Mouse (Mus musculus) liver, postnatal 0 days (tissue): ENCODE data around the gene Ubl3. TPM values are rescaled to one million over a fixed set of nuclear protein-coding genes. Genes with fewer than 3 reads are reported as not detected.

Source experiments
- ATAC-seq: fragments of 200-750 bp; cut with Nextera tagmentation; 2 replicates; pipeline ENCODE4 v1.8.0; 2017; ENCODE audit warnings: mild to moderate bottlenecking, moderate library complexity
- DNase-seq: peaks from one replicate; pipeline ENCODE4 v3.0.0-alpha.2; 2016
- H3K27ac ChIP-seq: fragments of 300-500 bp; sonication (generic); 2 replicates; pipeline ENCODE4 v1.5.1; 2014; ENCODE audit warnings: antibody characterized with exemption, moderate library complexity, mild to moderate bottlenecking, low read depth
- H3K27me3 ChIP-seq: fragments of 300-500 bp; sonication (generic); 2 replicates; pipeline ENCODE4 v1.6.1; 2014; ENCODE audit warnings: low read length, control low read depth, mixed read lengths; ENCODE audit not compliant: insufficient read depth
- H3K36me3 ChIP-seq: fragments of 300-500 bp; sonication (generic); replicated peaks from 2 replicates; pipeline ENCODE4 v1.6.1; 2014; ENCODE audit warnings: mild to moderate bottlenecking, control low read depth, low read length, moderate library complexity, mixed read lengths; ENCODE audit not compliant: insufficient read depth
- H3K4me1 ChIP-seq: fragments of 300-500 bp; sonication (generic); 2 replicates; pipeline ENCODE4 v1.6.1; 2014; ENCODE audit warnings: antibody characterized with exemption, mild to moderate bottlenecking, control low read depth; ENCODE audit not compliant: insufficient read depth
- H3K4me2 ChIP-seq: fragments of 300-500 bp; sonication (generic); 2 replicates; pipeline ENCODE4 v1.6.1; 2014; ENCODE audit warnings: low read depth, mild to moderate bottlenecking, low read length, moderate library complexity, mixed read lengths
- H3K4me3 ChIP-seq: fragments of 300-500 bp; sonication (generic); 2 replicates; pipeline ENCODE4 v1.5.1; 2014; ENCODE audit warnings: low read depth, low read length
- H3K9ac ChIP-seq: fragments of 300-500 bp; sonication (generic); replicated peaks from 2 replicates; pipeline ENCODE4 v1.6.1; 2014; ENCODE audit warnings: mild to moderate bottlenecking, moderate library complexity
- H3K9me3 ChIP-seq: fragments of 300-500 bp; sonication (generic); 2 replicates; pipeline ENCODE4 v1.6.1; 2016; ENCODE audit warnings: mild to moderate bottlenecking, control low read depth, low read length, mixed read lengths
- CTCF ChIP-seq: sonication (generic); IDR thresholded peaks from 2 replicates; pipeline ENCODE4 v1.5.1; 2016; ENCODE audit warnings: antibody characterized with exemption, low read depth
- EP300 ChIP-seq: IDR thresholded peaks from 2 replicates; pipeline ENCODE4 v1.6.1; 2016; ENCODE audit warnings: antibody characterized with exemption, low read depth, mild to moderate bottlenecking
- WGBS: fragments of 180-500 bp; shearing (Covaris S2); extraction: QIAGEN DNeasy Blood & Tissue Kit; methylation state at CpG from one replicate; pipeline ENCODE4 v1.1.7; 2014; ENCODE audit not compliant: insufficient replicate concordance; 5-methylcytosine and 5-hydroxymethylcytosine counted together
- polyA plus RNA-seq: library from polyadenylated mRNA; unstranded; fragments of >200 nt; fragmentation: Nextera tagmentation; extraction: Ambion mirVana; gene quantifications from 2 replicates; pipeline ENCODE4 v1.2.1, GENCODE M21; 2015

Ubl3 gene
- polyA plus RNA-seq, 1 experiment from 2014 or later = 39.4 TPM

DNA sequence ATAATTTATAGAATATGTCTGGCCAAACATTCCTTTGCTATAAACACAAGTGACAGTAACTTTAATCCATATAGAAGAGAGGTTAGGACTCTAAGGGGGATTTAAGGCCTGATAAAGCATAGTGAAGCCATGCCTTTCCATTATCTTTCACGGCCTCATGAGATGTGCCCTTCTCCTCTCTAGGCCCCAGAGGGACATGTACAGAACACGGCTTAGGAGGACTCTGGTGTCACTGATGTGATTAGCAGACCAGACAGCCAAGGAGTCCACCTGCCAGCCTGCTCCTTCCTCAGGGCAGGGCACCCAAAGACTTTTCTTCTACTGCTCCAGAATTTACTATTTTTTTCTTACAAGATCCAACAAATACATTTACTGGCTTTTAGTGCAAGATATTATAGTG lies 42.3 kb downstream of the Ubl3 start:
- Histone ChIP-seq H3K4me1 (peaks cover 14% of the 10 kb centered on the region), H3K27me3 (no peaks in the 10 kb centered on the region), H3K27ac (peak overlapping the region; percentile 49; the same call in 1 of the 2 replicates), H3K4me2 (no peak overlapping the region), H3K4me3 (no peak overlapping the region), H3K9ac (no peak overlapping the region), H3K36me3 (peaks cover 31% of the 10 kb centered on the region), H3K9me3 (no peaks in the 10 kb centered on the region)
- DNase-seq = no peak
- TF ChIP-seq EP300 (no peak), CTCF (no peak)
- 53% methylated on average over 2 of the region's 2 CpGs for WGBS
- 0 out of 2 replicates have a peak, but pooled peaks have one; percentile 24 for ATAC-seq

DNA sequence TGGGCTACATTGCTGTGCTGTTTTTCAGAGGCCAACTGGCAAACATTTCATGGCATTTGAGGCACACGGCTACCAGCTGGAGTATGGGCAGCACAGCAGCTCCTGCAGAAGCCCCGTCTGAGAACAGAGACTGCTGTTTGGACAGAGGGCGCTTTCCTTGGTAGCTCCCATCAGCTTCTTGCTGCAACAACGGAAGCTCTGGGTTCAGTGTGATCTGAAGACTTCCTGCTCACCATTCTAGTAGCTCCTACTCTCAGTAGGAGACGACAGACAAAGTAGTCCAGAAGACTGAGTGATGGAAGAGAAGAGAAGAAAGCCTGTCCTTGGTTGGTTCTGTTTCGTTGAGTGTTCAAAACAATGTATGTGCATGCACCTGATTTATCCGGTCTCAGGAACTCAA lies 42.9 kb downstream of the Ubl3 start:
- no peaks in the 10 kb centered on the region for H3K27me3 ChIP-seq
- TF ChIP-seq EP300 = no peak
- TF ChIP-seq CTCF = no peak
- no peaks in the 10 kb centered on the region for H3K9me3 ChIP-seq
- no peak for DNase-seq
- no peak overlapping the region for H3K9ac ChIP-seq
- 42% methylated on average over 7 of the region's 7 CpGs for WGBS
- H3K4me3 ChIP-seq = no peak overlapping the region
- H3K4me2 ChIP-seq = no peak overlapping the region
- H3K27ac ChIP-seq = peak overlapping the region; percentile 49
- H3K4me1 ChIP-seq = peaks cover 14% of the 10 kb centered on the region
- ATAC-seq = no peak
- peaks cover 34% of the 10 kb centered on the region for H3K36me3 ChIP-seq

DNA sequence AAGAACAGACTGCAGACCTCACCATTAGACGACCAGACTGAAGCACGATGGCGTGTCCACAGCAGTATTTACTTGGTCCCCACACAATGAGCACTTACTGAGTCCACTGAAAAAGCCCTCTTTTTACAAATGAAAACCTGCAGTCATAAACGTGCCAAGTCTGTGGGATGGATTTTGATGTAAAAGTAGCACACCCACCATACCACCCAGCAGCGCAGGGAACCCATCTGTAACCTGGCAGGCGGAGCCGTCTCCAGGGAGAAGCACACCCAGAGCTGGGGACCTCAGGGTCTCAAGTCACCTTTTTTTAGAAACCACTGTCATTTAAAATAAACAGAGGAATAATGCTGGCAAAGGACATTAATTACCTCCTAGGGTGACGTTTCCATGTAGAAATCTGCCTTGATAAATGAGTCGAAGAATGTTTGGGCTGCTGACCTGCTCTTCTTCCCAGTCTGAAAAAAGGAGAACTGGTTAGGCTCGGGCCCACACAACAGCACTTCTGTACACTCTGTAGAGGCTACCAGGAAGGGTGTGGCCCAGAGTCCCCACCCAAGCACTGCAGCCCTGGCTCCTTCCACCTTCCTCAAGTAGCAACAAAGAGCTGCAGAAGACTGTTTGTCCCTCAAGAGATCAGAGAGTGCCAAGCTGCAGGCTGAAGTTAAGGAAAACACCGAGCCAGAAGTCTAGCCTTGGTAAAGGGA lies 43.5 kb downstream of the Ubl3 start:
- no peaks in the 10 kb centered on the region for H3K9me3 ChIP-seq
- H3K4me3 ChIP-seq = peak overlapping the region; percentile 17; the same call in 1 of the 2 replicates
- H3K27me3 ChIP-seq = no peaks in the 10 kb centered on the region
- H3K9ac ChIP-seq = no peak overlapping the region
- H3K4me2 ChIP-seq = peak overlapping the region; percentile 38
- peaks cover 14% of the 10 kb centered on the region for H3K4me1 ChIP-seq
- ATAC-seq (peak; percentile 78), DNase-seq (peak; percentile 36)
- 61% methylated on average over 11 of the region's 11 CpGs for WGBS
- H3K36me3 ChIP-seq = peaks cover 35% of the 10 kb centered on the region
- H3K27ac ChIP-seq = peak overlapping the region; percentile 49
- TF ChIP-seq CTCF = no peak
- TF ChIP-seq EP300 = no peak

DNA sequence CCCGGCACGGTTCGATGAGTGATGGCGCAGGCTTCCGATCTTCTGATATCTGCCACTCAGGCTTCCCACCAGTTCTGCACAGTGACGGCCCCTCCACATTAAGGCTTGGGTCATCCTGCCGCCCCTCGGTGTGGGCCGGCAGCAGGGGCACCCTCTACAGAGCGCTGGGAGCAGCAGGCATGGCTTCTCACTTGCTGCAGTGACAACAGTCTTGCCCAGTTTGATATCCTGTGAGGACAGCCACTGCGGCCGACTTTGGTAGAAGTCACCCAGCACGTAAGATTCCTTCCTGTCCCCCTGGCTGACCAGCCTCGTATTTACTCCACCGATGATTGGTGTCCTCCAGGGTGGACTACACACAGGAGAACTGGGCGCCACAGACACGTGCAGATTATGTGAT lies 47.2 kb downstream of the Ubl3 start:
- no peak for DNase-seq
- Histone ChIP-seq H3K4me2 (no peak overlapping the region), H3K27ac (no peak overlapping the region), H3K9ac (no peak overlapping the region), H3K4me3 (no peak overlapping the region), H3K36me3 (peaks cover 29% of the 10 kb centered on the region), H3K9me3 (no peaks in the 10 kb centered on the region), H3K27me3 (no peaks in the 10 kb centered on the region), H3K4me1 (peaks cover 9% of the 10 kb centered on the region)
- no peak for TF ChIP-seq CTCF
- TF ChIP-seq EP300 = no peak
- ATAC-seq = no peak
- 92% methylated on average over 17 of the region's 17 CpGs for WGBS

DNA sequence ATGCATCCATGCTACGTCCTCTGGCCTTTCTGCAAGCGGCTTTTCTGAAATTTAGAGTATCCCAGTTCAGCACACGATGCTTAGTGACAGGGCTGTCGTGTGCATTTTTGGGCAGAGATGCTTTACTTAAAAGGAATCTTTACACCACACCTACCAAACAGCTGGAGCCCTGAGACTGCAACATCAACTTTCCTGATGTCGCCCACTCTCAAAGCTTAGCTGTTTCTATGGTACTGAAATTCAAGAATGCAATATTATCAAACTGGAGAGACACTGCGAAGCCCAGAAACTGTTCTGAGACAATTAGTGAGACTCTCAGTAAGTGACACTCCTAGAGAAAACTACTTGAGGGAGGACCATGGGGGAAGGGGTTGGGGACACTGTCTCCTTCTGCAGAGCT lies 50.4 kb downstream of the Ubl3 start:
- TF ChIP-seq EP300 (no peak), CTCF (no peak)
- WGBS = 86% methylated on average over 6 of the region's 6 CpGs
- H3K9me3 ChIP-seq = no peaks in the 10 kb centered on the region

DNA sequence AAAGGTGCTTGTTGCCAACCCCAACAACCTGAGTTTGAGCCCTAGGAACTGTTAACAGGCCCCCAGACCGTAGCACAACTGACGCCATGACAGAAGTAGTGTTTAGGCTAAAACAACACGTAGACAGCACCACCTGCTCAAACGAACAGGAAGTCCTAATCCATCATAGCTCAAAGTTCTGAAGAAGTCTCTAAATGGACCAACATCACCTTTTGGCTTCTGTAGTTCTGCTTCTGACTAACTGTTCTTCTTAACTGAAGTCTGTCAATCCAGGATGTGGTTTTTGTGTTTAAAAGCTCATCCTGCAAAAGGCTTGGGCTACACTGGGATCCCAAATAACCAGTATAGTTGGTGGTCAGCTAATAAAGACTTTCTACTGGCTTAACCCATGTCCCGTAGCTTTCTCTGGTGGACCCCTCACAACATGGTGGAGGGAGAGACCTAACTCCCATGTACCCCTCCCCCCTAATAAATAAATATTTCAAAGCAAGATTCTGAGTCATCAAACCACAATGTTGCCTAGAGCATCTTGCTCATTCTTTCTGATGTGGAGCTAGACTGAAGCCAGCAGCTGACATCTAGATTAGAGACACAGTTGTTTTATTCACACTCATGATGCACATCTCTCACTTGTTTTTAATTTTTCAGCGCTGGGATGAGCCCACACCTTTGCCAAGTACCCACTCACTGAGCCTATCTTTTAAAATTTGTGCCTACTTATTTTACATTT lies 51.2 kb downstream of the Ubl3 start:
- no peak overlapping the region for H3K4me3 ChIP-seq
- TF ChIP-seq CTCF (no peak), EP300 (no peak)
- no peak overlapping the region for H3K9ac ChIP-seq
- no peaks in the 10 kb centered on the region for H3K27me3 ChIP-seq
- H3K4me1 ChIP-seq = no peaks in the 10 kb centered on the region
- H3K27ac ChIP-seq = no peak overlapping the region
- ATAC-seq (no peak), DNase-seq (no peak)
- no peak overlapping the region for H3K4me2 ChIP-seq
- WGBS = 61% methylated on average over 6 of the region's 6 CpGs
- peaks cover 16% of the 10 kb centered on the region for H3K36me3 ChIP-seq
- no peaks in the 10 kb centered on the region for H3K9me3 ChIP-seq

More for the DNA sequence above, 50.4 kb downstream of the Ubl3 start:
- DNase-seq (no peak), ATAC-seq (no peak)
- Histone ChIP-seq H3K4me1 (no peaks in the 10 kb centered on the region), H3K36me3 (peaks cover 22% of the 10 kb centered on the region), H3K9ac (no peak overlapping the region), H3K27ac (no peak overlapping the region), H3K27me3 (no peaks in the 10 kb centered on the region), H3K4me2 (no peak overlapping the region), H3K4me3 (no peak overlapping the region)
